Mouse (Mus musculus) MEL (cell line): ENCODE results near the gene Usp32. TPM values are rescaled to one million over a fixed set of nuclear protein-coding genes. Genes with fewer than 3 reads are reported as not detected.

Experiments
- DNase-seq: peaks from one replicate; pipeline ENCODE4 v3.0.0; 2011; ENCODE audit warnings: low read depth, low spot score
- H3K27ac ChIP-seq: 2 replicates; pipeline ENCODE4 v1.5.1; 2012; ENCODE audit warnings: low read depth, mild to moderate bottlenecking, control low read depth, low read length, moderate library complexity; ENCODE audit not compliant: control insufficient read depth
- H3K27me3 ChIP-seq, 2 experiments: fragments of 150-350 bp in 1 of 2; sonication (generic) in 1 of 2; 2 replicates each; pipeline ENCODE4 v1.6.1; 2012; ENCODE audit warnings: low read length in 2 of 2, mild to moderate bottlenecking in 2 of 2, improper control_type of control experiment in 1 of 2, moderate library complexity in 1 of 2; ENCODE audit not compliant: insufficient read depth in 2 of 2, control insufficient read depth in 1 of 2
- H3K36me3 ChIP-seq, 2 experiments: 2 replicates each; pipeline ENCODE4 v1.6.1; 2012 to 2014; ENCODE audit warnings: low read length in 2 of 2, improper control_type of control experiment in 1 of 2, inconsistent platforms in 1 of 2, mild to moderate bottlenecking in 1 of 2; ENCODE audit not compliant: insufficient read depth in 2 of 2, control insufficient read depth in 1 of 2
- H3K4me1 ChIP-seq, 2 experiments: fragments of 150-350 bp in 1 of 2; sonication (generic) in 1 of 2; 2 replicates each; pipeline ENCODE4 v1.6.1; 2012; ENCODE audit warnings: low read length in 2 of 2, improper control_type of control experiment in 1 of 2, mild to moderate bottlenecking in 1 of 2; ENCODE audit not compliant: insufficient read depth in 2 of 2, control insufficient read depth in 1 of 2
- H3K4me3 ChIP-seq, 2 experiments: fragments of 150-350 bp in 1 of 2; sonication (generic) in 1 of 2; 2 replicates each; pipeline ENCODE4 v1.5.1; 2012; ENCODE audit warnings: low read depth in 2 of 2, low read length in 2 of 2, mild to moderate bottlenecking in 2 of 2, moderate library complexity in 2 of 2, control low read depth in 1 of 2, improper control_type of control experiment in 1 of 2; ENCODE audit not compliant: control insufficient read depth in 1 of 2, insufficient read depth in 1 of 2
- H3K79me2 ChIP-seq: 2 replicates; pipeline ENCODE4 v1.6.1; 2012; ENCODE audit warnings: mild to moderate bottlenecking, low read length, moderate library complexity; ENCODE audit not compliant: control insufficient read depth, poor library complexity, insufficient read depth
- H3K9ac ChIP-seq: 2 replicates; pipeline ENCODE4 v1.6.1; 2012; ENCODE audit warnings: low read depth, mild to moderate bottlenecking, control low read depth, low read length, moderate library complexity; ENCODE audit not compliant: control insufficient read depth, poor library complexity, severe bottlenecking
- H3K9me3 ChIP-seq: fragments of 150-350 bp; sonication (generic); replicated peaks from 2 replicates; pipeline ENCODE4 v1.6.1; 2012; ENCODE audit warnings: mild to moderate bottlenecking, low read length, improper control_type of control experiment, moderate library complexity; ENCODE audit not compliant: insufficient read depth
- BHLHE40 ChIP-seq: IDR thresholded peaks from 2 replicates; pipeline ENCODE4 v1.6.1; 2012; ENCODE audit warnings: low read depth, mild to moderate bottlenecking, inconsistent platforms, low read length, improper control_type of control experiment, borderline replicate concordance
- CHD2 ChIP-seq: IDR thresholded peaks from 2 replicates; pipeline ENCODE4 v1.6.1; 2011; ENCODE audit warnings: low read length, improper control_type of control experiment
- CTCF ChIP-seq, 3 experiments: IDR thresholded peaks in 2 of 3; conservative IDR thresholded peaks in 1 of 3; 2 replicates each; pipeline ENCODE4 v1.5.1; 2011 to 2012; ENCODE audit warnings: low read length in 3 of 3, low read depth in 2 of 3, mild to moderate bottlenecking in 2 of 3, improper control_type of control experiment in 1 of 3, inconsistent platforms in 1 of 3, mixed read lengths in 1 of 3, moderate library complexity in 1 of 3; ENCODE audit not compliant: control insufficient read depth in 1 of 3, insufficient read depth in 1 of 3, poor library complexity in 1 of 3, severe bottlenecking in 1 of 3
- E2F4 ChIP-seq: IDR thresholded peaks from 2 replicates; pipeline ENCODE4 v1.6.1; 2011; ENCODE audit warnings: low read depth, low read length, improper control_type of control experiment, borderline replicate concordance
- ELF1 ChIP-seq: IDR thresholded peaks from 2 replicates; pipeline ENCODE4 v1.6.1; 2014; ENCODE audit warnings: low read depth, mild to moderate bottlenecking, inconsistent platforms, low read length, improper control_type of control experiment, moderate library complexity
- ETS1 ChIP-seq: IDR thresholded peaks from 2 replicates; pipeline ENCODE4 v1.6.1; 2012; ENCODE audit warnings: low read depth, mild to moderate bottlenecking, inconsistent platforms, low read length, improper control_type of control experiment, moderate library complexity
- GATA1 ChIP-seq: IDR thresholded peaks from 2 replicates; pipeline ENCODE4 v1.6.1; 2011; ENCODE audit warnings: low read depth, low read length, improper control_type of control experiment
- HCFC1 ChIP-seq: IDR thresholded peaks from 2 replicates; pipeline ENCODE4 v1.6.1; 2012; ENCODE audit warnings: low read depth, mild to moderate bottlenecking, inconsistent platforms, low read length, improper control_type of control experiment, moderate library complexity
- KAT2A ChIP-seq: conservative IDR thresholded peaks from 2 replicates; pipeline ENCODE4 v1.6.1; 2012; ENCODE audit warnings: low read depth, low read length, improper control_type of control experiment, inconsistent platforms
- MAX ChIP-seq: IDR thresholded peaks from 2 replicates; pipeline ENCODE4 v1.6.1; 2011; ENCODE audit warnings: low read length, improper control_type of control experiment
- MEF2A ChIP-seq: IDR thresholded peaks from 2 replicates; pipeline ENCODE4 v1.6.1; 2014; ENCODE audit warnings: low read depth, mild to moderate bottlenecking, inconsistent platforms, low read length, improper control_type of control experiment; ENCODE audit not compliant: poor library complexity, insufficient replicate concordance, severe bottlenecking; ENCODE audit errors: extremely low read depth
- MYC ChIP-seq: IDR thresholded peaks from 2 replicates; pipeline ENCODE4 v1.6.1; 2011; ENCODE audit warnings: low read depth, mild to moderate bottlenecking, low read length, improper control_type of control experiment, moderate library complexity
- NELFE ChIP-seq: IDR thresholded peaks from 2 replicates; pipeline ENCODE4 v1.6.1; 2011; ENCODE audit warnings: low read depth, low read length, improper control_type of control experiment
- NRF1 ChIP-seq: IDR thresholded peaks from 2 replicates; pipeline ENCODE4 v1.6.1; 2014; ENCODE audit warnings: low read depth, mild to moderate bottlenecking, inconsistent platforms, low read length, improper control_type of control experiment, moderate library complexity; ENCODE audit not compliant: poor library complexity, insufficient read depth, severe bottlenecking
- POLR2A ChIP-seq, 2 experiments: IDR thresholded peaks; 2 replicates each; pipeline ENCODE4 v1.6.1; 2011 to 2012; ENCODE audit warnings: low read length in 2 of 2, mild to moderate bottlenecking in 2 of 2, control low read depth in 1 of 2, improper control_type of control experiment in 1 of 2, low read depth in 1 of 2, moderate library complexity in 1 of 2; ENCODE audit not compliant: control insufficient read depth in 1 of 2, insufficient read depth in 1 of 2, poor library complexity in 1 of 2
- POLR2AphosphoS2 ChIP-seq: IDR thresholded peaks from 2 replicates; pipeline ENCODE4 v1.6.1; 2011; ENCODE audit warnings: low read length, improper control_type of control experiment
- POLR2AphosphoS5 ChIP-seq: IDR thresholded peaks from 2 replicates; pipeline ENCODE4 v1.6.1; 2012; ENCODE audit warnings: low read depth, borderline replicate concordance, mild to moderate bottlenecking, inconsistent platforms, low read length, moderate library complexity, mixed read lengths
- RAD21 ChIP-seq: IDR thresholded peaks from 2 replicates; pipeline ENCODE4 v1.6.1; 2011; ENCODE audit warnings: mild to moderate bottlenecking, low read depth, low read length, improper control_type of control experiment
- RCOR1 ChIP-seq: IDR thresholded peaks from 2 replicates; pipeline ENCODE4 v1.6.1; 2012; ENCODE audit warnings: low read depth, mild to moderate bottlenecking, inconsistent platforms, low read length, improper control_type of control experiment
- SIN3A ChIP-seq: IDR thresholded peaks from 2 replicates; pipeline ENCODE4 v1.6.1; 2012; ENCODE audit warnings: low read length, improper control_type of control experiment, inconsistent platforms
- SMC3 ChIP-seq: IDR thresholded peaks from 2 replicates; pipeline ENCODE4 v1.6.1; 2011; ENCODE audit warnings: low read depth, low read length, improper control_type of control experiment
- TAL1 ChIP-seq: IDR thresholded peaks from 2 replicates; pipeline ENCODE4 v1.6.1; 2012; ENCODE audit warnings: mild to moderate bottlenecking, inconsistent platforms, low read length, moderate library complexity, mixed read lengths
- TBP ChIP-seq: IDR thresholded peaks from 2 replicates; pipeline ENCODE4 v1.8.0; 2011; ENCODE audit warnings: low read depth, low read length, improper control_type of control experiment
- USF1 ChIP-seq: IDR thresholded peaks from 2 replicates; pipeline ENCODE4 v1.6.1; 2014; ENCODE audit warnings: low read depth, mild to moderate bottlenecking, inconsistent platforms, low read length, improper control_type of control experiment, moderate library complexity
- USF2 ChIP-seq, 2 experiments: IDR thresholded peaks; 2 replicates each; pipeline ENCODE4 v1.6.1; 2011 to 2012; ENCODE audit warnings: improper control_type of control experiment in 2 of 2, low read length in 2 of 2, borderline replicate concordance in 1 of 2, inconsistent platforms in 1 of 2, low read depth in 1 of 2, mild to moderate bottlenecking in 1 of 2; ENCODE audit not compliant: insufficient read depth in 1 of 2
- ZC3H11A ChIP-seq: IDR thresholded peaks from 2 replicates; pipeline ENCODE4 v1.6.1; 2012; ENCODE audit warnings: low read depth, mild to moderate bottlenecking, inconsistent platforms, low read length, improper control_type of control experiment
- ZKSCAN1 ChIP-seq: IDR thresholded peaks from 2 replicates; pipeline ENCODE4 v1.6.1; 2012; ENCODE audit warnings: low read depth, mild to moderate bottlenecking, inconsistent platforms, low read length, improper control_type of control experiment, moderate library complexity
- ZMIZ1 ChIP-seq: IDR thresholded peaks from 2 replicates; pipeline ENCODE4 v1.6.1; 2012; ENCODE audit warnings: low read depth, mild to moderate bottlenecking, inconsistent platforms, low read length, improper control_type of control experiment, moderate library complexity
- ZNF384 ChIP-seq: IDR thresholded peaks from 2 replicates; pipeline ENCODE4 v1.6.1; 2012; ENCODE audit warnings: low read depth, mild to moderate bottlenecking, inconsistent platforms, low read length, improper control_type of control experiment
- polyA plus RNA-seq, 2 experiments: library from polyadenylated mRNA; stranded (reverse) in 1 of 2; unstranded in 1 of 2; fragments of >175 nt in 1 of 2; fragments of >200 nt in 1 of 2; gene quantifications; 2 replicates each; pipeline versions ENCODE4 v1.2.1 to v1.2.4; 2012; ENCODE audit warnings: low replicate concordance in 2 of 2, low read depth in 1 of 2; ENCODE audit not compliant: insufficient read length in 2 of 2, insufficient read depth in 1 of 2, missing spikeins in 1 of 2
- total RNA-seq: library from RNA; depleted of rRNA; stranded (reverse); fragments of 300-350 nt; gene quantifications from 2 replicates; pipeline ENCODE4 v1.2.3, GENCODE M21; 2012

The Usp32 gene
- total and polyA plus RNA-seq, 3 experiments, result 11.3 to 11.5 TPM; not detected in 1

DNA sequence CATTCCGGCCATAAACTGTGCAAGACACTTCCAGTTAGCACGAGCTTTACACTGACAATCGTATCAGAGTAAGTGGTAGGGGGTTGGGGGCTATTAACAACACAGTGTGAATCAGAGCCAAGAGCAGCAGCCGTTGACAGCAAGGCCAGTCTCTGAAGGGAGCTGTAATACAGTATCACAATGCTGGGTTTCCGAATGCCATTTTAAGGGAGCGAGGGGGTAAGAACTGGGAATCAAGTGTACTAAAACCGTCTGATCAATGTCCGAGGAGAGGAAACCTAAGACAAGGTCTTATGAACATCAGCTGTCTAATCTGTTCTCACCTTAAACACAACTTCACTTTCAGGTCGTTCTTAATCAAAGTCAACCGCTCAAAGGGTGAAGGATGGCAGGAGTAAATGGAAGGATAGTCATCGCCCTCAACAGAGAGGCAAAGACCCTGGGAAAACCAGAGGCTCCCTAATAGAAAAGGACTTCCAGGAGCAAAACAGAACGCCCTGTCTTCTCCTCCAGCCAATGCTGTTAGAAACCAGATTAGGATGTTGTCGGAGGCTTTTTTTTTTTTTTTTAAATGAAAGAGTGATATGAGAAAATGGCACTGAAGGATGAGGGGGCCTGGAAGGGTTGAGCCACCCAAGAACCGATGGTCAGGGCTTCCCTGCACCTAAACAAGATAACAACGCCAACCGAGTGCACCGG lies 1.0 kb downstream of the Usp32 start:
- Histone ChIP-seq H3K27ac (peak overlapping the region; percentile 10), H3K27me3 (no peaks in the 10 kb centered on the region), H3K9me3 (no peaks in the 10 kb centered on the region), H3K9ac (peak overlapping the region; percentile 93), H3K4me3 (peak overlapping the region; percentile 72 to 98), H3K4me1 (peaks cover 10 to 11% of the 10 kb centered on the region in 2 experiments), H3K79me2 (peaks cover 24% of the 10 kb centered on the region), H3K36me3 (peaks cover 0 to 22% of the 10 kb centered on the region in 2 experiments; a peak in 2 of 4 replicates)
- no peak for TF ChIP-seq RAD21
- no peak for TF ChIP-seq ELF1
- no peak for TF ChIP-seq KAT2A
- TF ChIP-seq TAL1, result no peak
- TF ChIP-seq USF2 (IDR thresholded peaks at IDR 0.05; ENCODE audit: borderline replicate concordance in 1 of 2, insufficient read depth in 1 of 2, low read depth in 1 of 2, low read length in 2 of 2), result no peak
- TF ChIP-seq POLR2AphosphoS5, result no peak
- TF ChIP-seq NELFE, result no peak
- peak; percentile 25; the same call in 1 of the 2 replicates for TF ChIP-seq USF1
- TF ChIP-seq CTCF (IDR thresholded peaks at IDR 0.05 in 2 of 3, conservative IDR thresholded peaks at IDR 0.05 in 1 of 3; ENCODE audit: control insufficient read depth in 1 of 3, insufficient read depth in 1 of 3, low read depth in 2 of 3, low read length in 3 of 3, poor library complexity in 1 of 3, severe bottlenecking in 1 of 3), result no peak
- TF ChIP-seq BHLHE40, result no peak
- TF ChIP-seq ETS1, result no peak
- TF ChIP-seq CHD2, result no peak
- TF ChIP-seq TBP, result no peak
- peak; percentile 37 for TF ChIP-seq SIN3A
- no peak for TF ChIP-seq ZMIZ1
- TF ChIP-seq HCFC1, result no peak
- TF ChIP-seq NRF1, result no peak
- TF ChIP-seq ZNF384, result peak; percentile 91
- no peak for TF ChIP-seq RCOR1
- DNase-seq, result peak; percentile 63

GRCm38 (mm10) chr11:85131542-85131941 lies 8.4 kb downstream of the Usp32 start:
- peak overlapping the region; percentile 37; the same call in 1 of the 2 replicates for H3K27ac ChIP-seq
- TF ChIP-seq USF1, result no peak
- TF ChIP-seq SMC3, result no peak
- no peak for TF ChIP-seq CHD2
- TF ChIP-seq POLR2AphosphoS2, result no peak
- no peak for TF ChIP-seq POLR2AphosphoS5
- no peak for TF ChIP-seq TAL1
- peak; percentile 72 for TF ChIP-seq MAX
- peak; percentile 86 for TF ChIP-seq MYC
- no peak for TF ChIP-seq HCFC1
- no peak for TF ChIP-seq ZMIZ1
- TF ChIP-seq E2F4, result no peak
- TF ChIP-seq ETS1, result no peak
- no peak for TF ChIP-seq ZC3H11A
- TF ChIP-seq GATA1, result no peak
- TF ChIP-seq RAD21, result no peak
- TF ChIP-seq NELFE, result no peak
- no peak for TF ChIP-seq ZKSCAN1
- TF ChIP-seq POLR2A (IDR thresholded peaks at IDR 0.05; ENCODE audit: control insufficient read depth in 1 of 2, insufficient read depth in 1 of 2, low read depth in 1 of 2, low read length in 2 of 2, poor library complexity in 1 of 2), result no peak
- no peak for TF ChIP-seq ELF1
- TF ChIP-seq SIN3A, result peak; percentile 79
- no peak for TF ChIP-seq MEF2A
- no peak for TF ChIP-seq ZNF384

More at GRCm38 (mm10) chr11:85131542-85131941, 8.4 kb downstream of the Usp32 start:
- Histone ChIP-seq H3K79me2 (peaks cover 8% of the 10 kb centered on the region), H3K9me3 (no peaks in the 10 kb centered on the region), H3K27me3 (no peaks in the 10 kb centered on the region), H3K4me3 (no peak overlapping the region), H3K36me3 (peaks cover 0 to 54% of the 10 kb centered on the region in 2 experiments; a peak in 2 of 4 replicates), H3K4me1 (peaks cover 14 to 46% of the 10 kb centered on the region in 2 experiments), H3K9ac (peak overlapping the region; percentile 37)
- peak; percentile 72 for DNase-seq
